Mouse (Mus musculus) cortical plate, adult 2 months (tissue): ENCODE results near the gene Zc3h12c. TPM values are rescaled to one million over a fixed set of nuclear protein-coding genes. Genes with fewer than 3 reads are reported as not detected.

Source experiments
- H3K27ac ChIP-seq: fragments of 200-500 bp; 2 replicates; pipeline ENCODE4 v1.5.1; 2012; ENCODE audit warnings: low read length, control low read depth, inconsistent platforms; ENCODE audit not compliant: insufficient read depth
- H3K4me1 ChIP-seq: fragments of 200-500 bp; 2 replicates; pipeline ENCODE4 v1.6.1; 2011; ENCODE audit warnings: low read length; ENCODE audit not compliant: control insufficient read depth, insufficient read depth
- H3K4me3 ChIP-seq: fragments of 200-500 bp; 2 replicates; pipeline ENCODE4 v1.5.1; 2011; ENCODE audit warnings: mild to moderate bottlenecking, low read length, control low read depth; ENCODE audit not compliant: insufficient read depth
- CTCF ChIP-seq: fragments of 200-500 bp; IDR thresholded peaks from 2 replicates; pipeline ENCODE4 v1.5.1; 2011; ENCODE audit warnings: mild to moderate bottlenecking, control low read depth, low read length; ENCODE audit not compliant: insufficient read depth; ENCODE audit errors: extremely low read depth
- POLR2A ChIP-seq: fragments of 200-500 bp; IDR thresholded peaks from 2 replicates; pipeline ENCODE4 v1.6.1; 2011; ENCODE audit warnings: mild to moderate bottlenecking, low read length, control low read depth; ENCODE audit not compliant: insufficient read depth; ENCODE audit errors: extremely low read depth
- polyA plus RNA-seq: library from polyadenylated mRNA; depleted of rRNA; stranded (reverse); fragments of >200 nt; gene quantifications from 2 replicates; pipeline ENCODE4 v1.2.3, GENCODE M21; 2012

Zc3h12c gene
- polyA plus RNA-seq, 1 experiment: 4.7 TPM

DNA sequence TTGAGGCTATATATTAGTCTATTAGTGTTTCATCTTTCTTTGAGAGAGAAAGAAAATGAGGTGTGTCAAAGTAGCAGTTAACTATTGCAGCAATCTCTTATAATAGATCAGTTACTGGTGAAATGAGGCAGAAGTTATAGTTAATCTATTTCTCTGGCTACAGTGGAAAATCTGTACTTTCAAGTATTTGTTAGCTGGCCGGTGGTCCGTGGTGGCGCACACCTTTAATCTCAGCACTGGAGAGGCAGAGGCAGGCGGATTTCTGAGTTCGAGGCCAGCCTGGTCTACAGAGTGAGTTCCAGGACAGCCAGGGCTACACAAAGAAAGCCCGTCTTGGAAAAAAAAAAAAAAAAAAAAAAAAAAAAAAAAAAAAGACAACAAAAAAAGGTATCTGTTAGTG is 18.6 kb downstream of the Zc3h12c start:
- peaks cover 4% of the 10 kb centered on the region; the same call in 1 of the 2 replicates for H3K4me1 ChIP-seq
- no peak overlapping the region for H3K27ac ChIP-seq

GRCm38 (mm10) chr9:52149286-52149685 is 19.1 kb downstream of the Zc3h12c start:
- TF ChIP-seq POLR2A: no peak
- TF ChIP-seq CTCF: no peak
- peaks cover 4% of the 10 kb centered on the region; the same call in 1 of the 2 replicates for H3K4me1 ChIP-seq
- no peak overlapping the region for H3K27ac ChIP-seq
- H3K4me3 ChIP-seq: no peak overlapping the region

More for the DNA sequence above, 18.6 kb downstream of the Zc3h12c start:
- no peak for TF ChIP-seq POLR2A
- TF ChIP-seq CTCF: no peak
- no peak overlapping the region for H3K4me3 ChIP-seq

DNA sequence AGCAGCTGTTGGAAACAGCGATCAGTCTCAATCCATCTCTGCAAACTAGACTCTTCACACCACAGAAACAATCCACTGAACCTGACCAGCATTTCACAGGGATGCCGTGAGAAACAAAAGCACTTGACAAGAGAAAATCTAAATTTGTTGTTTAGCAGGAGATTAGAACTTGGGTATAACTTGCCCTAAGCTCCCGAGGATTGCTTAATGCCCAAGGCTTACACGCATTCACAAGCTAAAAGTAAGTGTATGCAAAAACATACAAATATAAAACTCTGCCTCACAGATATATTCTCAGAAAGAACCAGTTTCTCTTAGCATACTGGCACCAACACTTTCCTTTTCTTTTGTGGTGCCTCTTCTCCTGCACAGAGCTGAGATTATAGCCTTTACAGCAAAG is 19.5 kb downstream of the Zc3h12c start:
- Histone ChIP-seq H3K4me3 (no peak overlapping the region), H3K27ac (no peak overlapping the region), H3K4me1 (peaks cover 4% of the 10 kb centered on the region; the same call in 1 of the 2 replicates)
- TF ChIP-seq POLR2A (no peak), CTCF (no peak)

- H3K4me3 ChIP-seq: no peak overlapping the region
Observed at GRCm38 (mm10) chr9:52148311-52148710, 20.1 kb downstream of the Zc3h12c start.

GRCm38 (mm10) chr9:52146241-52146640 is 22.1 kb downstream of the Zc3h12c start:
- H3K27ac ChIP-seq: no peak overlapping the region
- H3K4me1 ChIP-seq: peaks cover 6% of the 10 kb centered on the region; the same call in 1 of the 2 replicates
- no peak overlapping the region for H3K4me3 ChIP-seq
- TF ChIP-seq POLR2A (no peak), CTCF (no peak)

More at GRCm38 (mm10) chr9:52148311-52148710, 20.1 kb downstream of the Zc3h12c start:
- peaks cover 4% of the 10 kb centered on the region; the same call in 1 of the 2 replicates for H3K4me1 ChIP-seq
- H3K27ac ChIP-seq: no peak overlapping the region
- TF ChIP-seq POLR2A (no peak), CTCF (no peak)

DNA sequence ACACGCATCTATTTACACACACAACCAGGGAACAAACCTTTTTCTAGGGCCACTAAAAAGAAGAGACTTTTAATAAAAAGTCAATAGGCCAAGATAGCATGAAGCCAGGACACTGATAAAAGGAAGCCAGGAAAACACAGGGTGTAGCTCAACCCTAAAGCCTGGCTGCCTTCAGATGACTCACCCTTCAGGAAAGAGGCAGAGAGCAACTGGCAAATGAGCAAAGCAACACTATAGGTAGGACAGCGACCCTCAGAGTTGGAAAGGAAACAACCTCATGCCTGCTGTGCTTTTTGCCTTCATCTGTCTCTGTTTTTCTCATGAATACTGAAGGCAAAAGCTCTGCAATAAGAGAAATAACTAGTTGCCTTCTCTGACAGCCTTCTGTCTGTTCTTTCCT is 35.6 kb downstream of the Zc3h12c start:
- Histone ChIP-seq H3K27ac (no peak overlapping the region), H3K4me1 (no peaks in the 10 kb centered on the region), H3K4me3 (no peak overlapping the region)
- no peak for TF ChIP-seq CTCF
- TF ChIP-seq POLR2A: no peak

DNA sequence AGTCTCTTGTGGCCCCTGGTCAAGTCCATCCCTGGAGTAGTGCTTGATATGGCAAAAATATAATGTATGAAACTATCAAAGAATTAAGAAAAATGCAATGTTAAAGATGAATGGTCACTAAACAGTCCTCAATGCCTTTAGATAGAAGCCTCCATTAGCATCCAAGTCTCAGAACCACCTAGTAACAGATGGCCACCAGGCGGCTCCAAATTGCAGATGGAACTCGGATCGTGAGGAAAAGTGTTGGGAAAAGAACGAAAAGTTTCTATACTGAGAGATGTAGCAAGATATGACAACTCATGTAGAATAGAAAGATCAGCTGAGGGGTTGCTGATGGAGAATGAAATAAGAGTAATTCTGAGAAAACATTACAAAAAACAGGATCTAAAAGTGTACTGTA is 38.0 kb downstream of the Zc3h12c start:
- TF ChIP-seq CTCF: peak; percentile 40
- TF ChIP-seq POLR2A: no peak
- H3K27ac ChIP-seq: no peak overlapping the region
- no peak overlapping the region for H3K4me3 ChIP-seq
- no peaks in the 10 kb centered on the region for H3K4me1 ChIP-seq

- TF ChIP-seq POLR2A (no peak), CTCF (no peak)
Observed at GRCm38 (mm10) chr9:52125225-52125624, 43.1 kb downstream of the Zc3h12c start.

DNA sequence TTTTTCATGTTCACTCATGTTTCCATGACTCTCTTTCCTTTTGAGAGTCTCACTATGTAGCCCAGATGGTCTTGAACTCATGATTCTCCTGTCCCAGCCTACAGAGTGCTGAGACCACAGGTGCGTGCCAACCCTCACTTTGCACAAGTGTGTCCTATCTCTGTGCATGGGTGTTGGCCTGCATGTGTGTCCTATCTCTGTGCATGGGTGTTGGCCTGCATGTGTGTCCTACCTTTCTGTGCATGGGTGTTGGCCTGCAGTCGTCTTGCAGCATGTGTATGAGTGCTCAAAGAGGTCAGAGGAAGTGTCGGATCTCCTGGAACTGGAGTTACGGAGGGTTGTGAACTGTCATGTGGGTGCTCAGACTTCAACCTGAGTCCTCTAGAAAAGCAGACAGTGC is 49.2 kb downstream of the Zc3h12c start:
- Histone ChIP-seq H3K4me3 (no peak overlapping the region), H3K27ac (no peak overlapping the region), H3K4me1 (no peaks in the 10 kb centered on the region)
- TF ChIP-seq POLR2A: no peak
- no peak for TF ChIP-seq CTCF

More at GRCm38 (mm10) chr9:52125225-52125624, 43.1 kb downstream of the Zc3h12c start:
- Histone ChIP-seq H3K4me3 (no peak overlapping the region), H3K27ac (no peak overlapping the region), H3K4me1 (no peaks in the 10 kb centered on the region)

GRCm38 (mm10) chr9:52113091-52113490 is 55.3 kb downstream of the Zc3h12c start:
- H3K27ac ChIP-seq: no peak overlapping the region
- no peak overlapping the region for H3K4me3 ChIP-seq
- no peak for TF ChIP-seq POLR2A
- H3K4me1 ChIP-seq: no peaks in the 10 kb centered on the region

DNA sequence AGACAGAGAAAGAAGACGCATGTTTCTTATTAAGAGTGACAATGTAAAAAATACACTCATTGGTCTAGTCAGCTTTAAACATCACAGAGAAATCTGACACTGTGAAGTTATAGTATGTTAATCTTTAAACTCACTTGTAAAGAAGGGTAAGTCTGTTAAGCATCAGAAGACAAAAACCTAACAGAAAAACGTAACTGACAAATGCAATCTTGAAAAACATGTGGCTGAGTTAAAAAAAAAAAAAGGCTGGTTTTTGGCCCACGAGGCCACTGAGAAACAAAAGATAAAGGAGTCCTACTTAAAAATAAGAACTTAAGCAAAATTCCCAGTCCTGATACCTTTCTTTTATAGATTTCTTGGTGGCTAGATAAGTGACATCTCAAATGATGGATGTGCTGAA is 57.6 kb downstream of the Zc3h12c start:
- no peaks in the 10 kb centered on the region; the same call in 1 of the 2 replicates for H3K4me1 ChIP-seq
- TF ChIP-seq CTCF (no peak), POLR2A (no peak)
- H3K4me3 ChIP-seq: no peak overlapping the region
- H3K27ac ChIP-seq: no peak overlapping the region
